Mouse (Mus musculus): Measurements from ENCODE around the gene Klk1b4. TPM values are rescaled to one million over a fixed set of nuclear protein-coding genes. Genes with fewer than 3 reads are reported as not detected.

Klk1b4 gene
- not detected for polyA plus RNA-seq (2014; fragmentation: Illumina TruSeq; extraction: RNeasy Lipid Tissue Mini Kit (QIAGEN cat#74804); ENCODE audit: low replicate concordance)

GRCm38 (mm10) chr7:44207135-44207534, at the start of gene Klk1b4:
TSS of gene Klk1b4 (plus strand) at chr7:44207435.

GRCm38 (mm10) chr7:44187936-44188335, 19.3 kb upstream of the Klk1b4 start, which contains the start of gene Klk1b24:
TSS of gene Klk1b24 (plus strand) at chr7:44188236.

GRCm38 (mm10) chr7:44197891-44198290, 9.3 kb upstream of the Klk1b4 start, which contains the start of gene Klk1b3:
TSS of gene Klk1b3 (plus strand) at chr7:44198191.

GRCm38 (mm10) chr7:44215645-44216044, 8.4 kb downstream of the Klk1b4 start, which contains the start of gene Klk1b5:
TSS of gene Klk1b5 (plus strand) at chr7:44215945.

GRCm38 (mm10) chr7:44225076-44225475, 17.8 kb downstream of the Klk1b4 start, which contains the start of gene Klk1:
TSS of gene Klk1 (plus strand) at chr7:44225360.

GRCm38 (mm10) chr7:44235909-44236308, 28.7 kb downstream of the Klk1b4 start, which contains the start of gene Gm36864:
TSS of gene Gm36864 (plus strand) at chr7:44236177.

GRCm38 (mm10) chr7:44246055-44246983, 39.1 kb downstream of the Klk1b4 start, which contains the start of the genes 1700028J19Rik and 2410002F23Rik:
TSS of gene 1700028J19Rik (minus strand) at chr7:44246695.
TSS of gene 2410002F23Rik (plus strand) at chr7:44246722.

GRCm38 (mm10) chr7:44257278-44257677, 50.0 kb downstream of the Klk1b4 start, which contains the start of gene Acp4:
TSS of gene Acp4 (minus strand) at chr7:44257378.

GRCm38 (mm10) chr7:44261147-44261546, 53.9 kb downstream of the Klk1b4 start, which contains the start of gene Gm15517:
TSS of gene Gm15517 (plus strand) at chr7:44261447.

Other genes with a start within 250 kb of the Klk1b4 start
- not detected for gene Klk1b1, start 240.7 kb upstream of the Klk1b4 start, polyA plus RNA-seq (2014; fragmentation: Illumina TruSeq; extraction: RNeasy Lipid Tissue Mini Kit (QIAGEN cat#74804); ENCODE audit: low replicate concordance)
- gene Klk1b9, start 231.4 kb upstream of the Klk1b4 start, polyA plus RNA-seq (2014; fragmentation: Illumina TruSeq; extraction: RNeasy Lipid Tissue Mini Kit (QIAGEN cat#74804); ENCODE audit: low replicate concordance) = not detected
- gene Klk1b11, start 211.6 kb upstream of the Klk1b4 start, polyA plus RNA-seq (2014; fragmentation: Illumina TruSeq; extraction: RNeasy Lipid Tissue Mini Kit (QIAGEN cat#74804); ENCODE audit: low replicate concordance) = not detected
- gene Klk1b26, start 195.3 kb upstream of the Klk1b4 start, polyA plus RNA-seq (2014; fragmentation: Illumina TruSeq; extraction: RNeasy Lipid Tissue Mini Kit (QIAGEN cat#74804); ENCODE audit: low replicate concordance) = not detected
- gene Klk1b27, start 155.1 kb upstream of the Klk1b4 start, polyA plus RNA-seq (2014; fragmentation: Illumina TruSeq; extraction: RNeasy Lipid Tissue Mini Kit (QIAGEN cat#74804); ENCODE audit: low replicate concordance) = not detected
- not detected for gene Klk1b21, start 105.1 kb upstream of the Klk1b4 start, polyA plus RNA-seq (2014; fragmentation: Illumina TruSeq; extraction: RNeasy Lipid Tissue Mini Kit (QIAGEN cat#74804); ENCODE audit: low replicate concordance)
- not detected for gene Klk1b22, start 94.8 kb upstream of the Klk1b4 start, polyA plus RNA-seq (2014; fragmentation: Illumina TruSeq; extraction: RNeasy Lipid Tissue Mini Kit (QIAGEN cat#74804); ENCODE audit: low replicate concordance)
- gene Klk1b16, start 70.7 kb upstream of the Klk1b4 start, polyA plus RNA-seq (2014; fragmentation: Illumina TruSeq; extraction: RNeasy Lipid Tissue Mini Kit (QIAGEN cat#74804); ENCODE audit: low replicate concordance) = not detected
- not detected for gene Klk1b24, start 19.2 kb upstream of the Klk1b4 start, polyA plus RNA-seq (2014; fragmentation: Illumina TruSeq; extraction: RNeasy Lipid Tissue Mini Kit (QIAGEN cat#74804); ENCODE audit: low replicate concordance)
- not detected for gene Klk1b3, start 9.2 kb upstream of the Klk1b4 start, polyA plus RNA-seq (2014; fragmentation: Illumina TruSeq; extraction: RNeasy Lipid Tissue Mini Kit (QIAGEN cat#74804); ENCODE audit: low replicate concordance)
- 0.71 TPM for gene Klk1b5, start 8.5 kb downstream of the Klk1b4 start, polyA plus RNA-seq (2014; fragmentation: Illumina TruSeq; extraction: RNeasy Lipid Tissue Mini Kit (QIAGEN cat#74804); ENCODE audit: low replicate concordance)
- 65.0 TPM for gene Klk1, start 17.9 kb downstream of the Klk1b4 start, polyA plus RNA-seq (2014; fragmentation: Illumina TruSeq; extraction: RNeasy Lipid Tissue Mini Kit (QIAGEN cat#74804); ENCODE audit: low replicate concordance)
- gene Gm36864, start 28.7 kb downstream of the Klk1b4 start, polyA plus RNA-seq (2014; fragmentation: Illumina TruSeq; extraction: RNeasy Lipid Tissue Mini Kit (QIAGEN cat#74804); ENCODE audit: low replicate concordance) = not detected
- 0.63 TPM for gene 1700028J19Rik, start 39.3 kb downstream of the Klk1b4 start, polyA plus RNA-seq (2014; fragmentation: Illumina TruSeq; extraction: RNeasy Lipid Tissue Mini Kit (QIAGEN cat#74804); ENCODE audit: low replicate concordance)
- 39.8 TPM for gene 2410002F23Rik, start 39.3 kb downstream of the Klk1b4 start, polyA plus RNA-seq (2014; fragmentation: Illumina TruSeq; extraction: RNeasy Lipid Tissue Mini Kit (QIAGEN cat#74804); ENCODE audit: low replicate concordance)
- not detected for gene Acp4, start 49.9 kb downstream of the Klk1b4 start, polyA plus RNA-seq (2014; fragmentation: Illumina TruSeq; extraction: RNeasy Lipid Tissue Mini Kit (QIAGEN cat#74804); ENCODE audit: low replicate concordance)
- gene Gm15517, start 54.0 kb downstream of the Klk1b4 start, polyA plus RNA-seq (2014; fragmentation: Illumina TruSeq; extraction: RNeasy Lipid Tissue Mini Kit (QIAGEN cat#74804); ENCODE audit: low replicate concordance) = not detected
- 0.30 TPM for gene Clec11a, start 99.5 kb downstream of the Klk1b4 start, polyA plus RNA-seq (2014; fragmentation: Illumina TruSeq; extraction: RNeasy Lipid Tissue Mini Kit (QIAGEN cat#74804); ENCODE audit: low replicate concordance)
- gene Shank1, start 102.8 kb downstream of the Klk1b4 start, polyA plus RNA-seq (2014; fragmentation: Illumina TruSeq; extraction: RNeasy Lipid Tissue Mini Kit (QIAGEN cat#74804); ENCODE audit: low replicate concordance) = 0.04 TPM
- gene Syt3, start 176.7 kb downstream of the Klk1b4 start, polyA plus RNA-seq (2014; fragmentation: Illumina TruSeq; extraction: RNeasy Lipid Tissue Mini Kit (QIAGEN cat#74804); ENCODE audit: low replicate concordance) = not detected
- gene 1700008O03Rik, start 178.4 kb downstream of the Klk1b4 start, polyA plus RNA-seq (2014; fragmentation: Illumina TruSeq; extraction: RNeasy Lipid Tissue Mini Kit (QIAGEN cat#74804); ENCODE audit: low replicate concordance) = not detected
- not detected for gene Lrrc4b, start 221.6 kb downstream of the Klk1b4 start, polyA plus RNA-seq (2014; fragmentation: Illumina TruSeq; extraction: RNeasy Lipid Tissue Mini Kit (QIAGEN cat#74804); ENCODE audit: low replicate concordance)

Measured in small intestine, adult 10 weeks (tissue).